Mouse (Mus musculus) lung, postnatal 0 days (tissue): ENCODE results near the gene Crispld2.

Source experiments
- CTCF ChIP-seq: IDR thresholded peaks from 2 replicates; pipeline ENCODE4 v1.5.1; 2016; ENCODE audit warnings: antibody characterized with exemption, mild to moderate bottlenecking
- EP300 ChIP-seq: IDR thresholded peaks from 2 replicates; pipeline ENCODE4 v1.6.1; 2016; ENCODE audit warnings: antibody characterized with exemption, mild to moderate bottlenecking, control low read depth

DNA sequence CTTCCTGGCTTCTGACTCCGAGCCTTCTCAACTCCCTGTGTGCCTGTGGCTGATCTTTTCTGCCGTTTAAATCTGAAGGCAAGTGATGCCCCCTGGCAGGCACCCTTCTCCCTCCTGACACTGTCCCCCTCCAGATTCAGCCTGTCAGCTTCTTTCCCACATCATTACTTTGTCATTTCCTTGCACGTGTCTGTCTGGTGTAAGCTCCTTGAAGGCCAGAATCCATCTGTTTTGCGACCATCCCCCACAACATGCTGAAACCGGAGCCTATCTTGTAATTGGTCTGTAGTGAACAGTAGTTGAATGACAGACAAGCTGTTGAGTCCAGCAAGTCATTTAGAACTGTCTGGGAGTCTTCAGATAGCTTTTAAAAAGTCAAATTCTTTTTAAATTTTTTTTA is 53.2 kb downstream of the Crispld2 start:
- TF ChIP-seq CTCF (no peak), EP300 (no peak)
